In the genomic region with DNA sequence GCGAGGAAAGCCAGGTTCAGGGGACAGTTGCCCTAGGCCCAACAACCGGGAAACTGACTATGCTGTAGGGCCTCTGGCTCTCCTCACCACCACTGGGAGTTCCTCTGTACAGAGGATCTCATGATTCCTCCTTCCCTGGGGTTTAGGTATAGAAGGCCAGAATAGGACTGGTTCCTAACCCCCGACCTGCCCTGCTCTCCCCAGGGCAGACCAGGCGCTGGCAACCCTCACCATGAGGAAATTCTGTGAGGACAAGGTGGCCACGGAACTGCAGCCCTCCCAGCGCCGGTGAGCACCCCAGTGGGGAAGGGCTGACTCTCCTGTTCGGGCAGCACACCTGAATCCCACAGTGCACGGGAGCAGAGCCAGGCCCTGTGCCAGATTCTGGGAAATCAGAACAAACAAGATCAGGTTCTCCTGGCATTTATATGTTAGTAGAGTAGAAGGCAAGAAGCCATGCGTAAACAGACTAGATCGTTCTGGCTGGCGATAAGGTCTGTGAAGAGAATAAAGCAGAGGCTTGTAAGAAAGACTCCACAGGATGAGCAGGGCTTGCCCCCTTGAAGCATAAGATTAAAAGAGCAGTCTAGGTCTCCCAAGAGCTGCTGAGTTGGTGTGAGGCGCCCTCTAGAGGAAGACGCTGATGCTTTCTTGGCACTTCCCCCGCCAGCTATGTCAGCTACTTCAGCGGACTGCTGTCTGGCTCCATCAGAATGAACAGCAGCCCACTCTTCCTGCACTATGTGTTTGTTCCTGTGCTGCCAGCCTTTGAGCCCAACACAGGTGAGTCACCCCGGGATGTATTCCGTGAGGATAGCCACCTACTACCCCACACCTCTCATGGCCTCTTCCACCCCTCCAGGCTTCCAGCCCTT, we compare ENCODE assay signal across 8 mouse cellular contexts. TPM values are rescaled to one million over a fixed set of nuclear protein-coding genes. Genes with fewer than 3 reads are reported as not detected.
DNase-seq lines count a peak whose midpoint lies in the region; ATAC-seq and TF ChIP-seq lines count a peak whose summit lies in the region.

No protein-coding gene starts in this region.

- no peak for TF ChIP-seq POLR2A in limb, embryonic 14.5 days (IDR thresholded peaks at IDR 0.05; ENCODE audit: borderline replicate concordance, extremely low read depth, insufficient read depth, insufficient read length)

- DNase-seq in B cell, adult 2 months = peak; percentile 78 to 79
- peak; percentile 75 for DNase-seq in T-cell, adult 2 months (ENCODE audit: low spot score)
- peak; percentile 67 to 82 for DNase-seq in cerebellum, postnatal 4 days (ENCODE audit: low spot score in 2 of 2)
- DNase-seq in gastrocnemius, postnatal 25 days = peak; percentile 72
- peak; percentile 74 to 83 for DNase-seq in kidney, adult 8-10 months
- DNase-seq in limb, embryonic 14.5 days (ENCODE audit: low spot score) = peak; percentile 86
- DNase-seq in natural killer cell, adult 2 months (ENCODE audit: low spot score in 2 of 2) = peak; percentile 75 to 81
- DNase-seq in thymus, adult 18-20 months = peak; percentile 52 to 58

- no peak overlapping the region for H3K4me3 ChIP-seq in limb, embryonic 14.5 days (replicated peaks; ENCODE audit: low read length)

- peaks cover 33% of the 10 kb centered on the region for H3K4me1 ChIP-seq in limb, embryonic 14.5 days (ENCODE audit: control insufficient read depth, insufficient read depth, low read length)

- no peak for ATAC-seq in limb, embryonic 14.5 days (ENCODE audit: low FRiP score, low read depth)

- H3K27me3 ChIP-seq in limb, embryonic 14.5 days (ENCODE audit: control insufficient read depth, insufficient read depth, low read length) = no peaks in the 10 kb centered on the region

- peak overlapping the region; percentile 11; the same call in 1 of the 2 replicates for H3K4me2 ChIP-seq in limb, embryonic 14.5 days (replicated peaks; ENCODE audit: low read depth, low read length, severe bottlenecking)

- 0 out of 2 replicates have a peak overlapping the region, but pooled peaks have one; percentile 25 for H3K9ac ChIP-seq in limb, embryonic 14.5 days (ENCODE audit: low read depth, low read length, severe bottlenecking)

- H3K9me3 ChIP-seq in limb, embryonic 14.5 days (ENCODE audit: control insufficient read depth, low read length) = no peaks in the 10 kb centered on the region

- peaks cover 82% of the 10 kb centered on the region for H3K36me3 ChIP-seq in limb, embryonic 14.5 days (ENCODE audit: control insufficient read depth, insufficient read depth, low read length)

- H3K27ac ChIP-seq in limb, embryonic 14.5 days (replicated peaks; ENCODE audit: low read depth, low read length) = no peak overlapping the region; the same call in 1 of the 2 replicates

- WGBS in limb, embryonic 14.5 days = 53% methylated on average over 18 of the region's 18 CpGs

RNA-seq across cellular contexts. Expression of a gene that starts 8.7 kb away (rescaled TPM):
- 10 to 100 TPM; 22.3 to 32.0 TPM for total RNA-seq in gastrocnemius, postnatal 25 days (2021)
- 114 and 134 TPM in 2 replicates for polyA plus RNA-seq in limb, embryonic 14.5 days (2012; rRNA removed)
- 62.5 and 66.3 TPM in 2 replicates for polyA plus RNA-seq in limb, embryonic 14.5 days (2014; fragmentation: Nextera tagmentation; extraction: Ambion mirVana)

RNA-seq across cellular contexts. Expression of a gene that starts 27.1 kb away (rescaled TPM):
- 1 to 10 TPM; 7.1 to 7.9 TPM for total RNA-seq in gastrocnemius, postnatal 25 days (2021)
- polyA plus RNA-seq in limb, embryonic 14.5 days (2012; rRNA removed) = 37.4 and 39.8 TPM in 2 replicates
- 18.7 and 18.9 TPM in 2 replicates for polyA plus RNA-seq in limb, embryonic 14.5 days (2014; fragmentation: Nextera tagmentation; extraction: Ambion mirVana)

RNA-seq across cellular contexts. Expression of a gene that starts 35.3 kb away (rescaled TPM):
- total RNA-seq in gastrocnemius, postnatal 25 days (2021) = 10 to 100 TPM; 46.4 to 68.2 TPM
- 6.2 and 8.1 TPM in 2 replicates for polyA plus RNA-seq in limb, embryonic 14.5 days (2012; rRNA removed)
- 11.7 and 11.9 TPM in 2 replicates for polyA plus RNA-seq in limb, embryonic 14.5 days (2014; fragmentation: Nextera tagmentation; extraction: Ambion mirVana)

RNA-seq across cellular contexts. Expression of a gene that starts 35.3 kb away (rescaled TPM):
- total RNA-seq in gastrocnemius, postnatal 25 days (2021) = 100 to 1,000 TPM; 141 to 145 TPM
- polyA plus RNA-seq in limb, embryonic 14.5 days (2012; rRNA removed) = 165 and 199 TPM in 2 replicates
- polyA plus RNA-seq in limb, embryonic 14.5 days (2014; fragmentation: Nextera tagmentation; extraction: Ambion mirVana) = 133 and 134 TPM in 2 replicates

RNA-seq across cellular contexts. Expression of a gene that starts 41.4 kb away (rescaled TPM):
- under 1 TPM in 1 of 2 experiments, not detected in 1; 0.16 TPM for total RNA-seq in gastrocnemius, postnatal 25 days (2021)
- polyA plus RNA-seq in limb, embryonic 14.5 days (2012; rRNA removed) = 0.87 and 1.1 TPM in 2 replicates
- polyA plus RNA-seq in limb, embryonic 14.5 days (2014; fragmentation: Nextera tagmentation; extraction: Ambion mirVana) = 0.48 and 0.76 TPM in 2 replicates
